In the genomic region with DNA sequence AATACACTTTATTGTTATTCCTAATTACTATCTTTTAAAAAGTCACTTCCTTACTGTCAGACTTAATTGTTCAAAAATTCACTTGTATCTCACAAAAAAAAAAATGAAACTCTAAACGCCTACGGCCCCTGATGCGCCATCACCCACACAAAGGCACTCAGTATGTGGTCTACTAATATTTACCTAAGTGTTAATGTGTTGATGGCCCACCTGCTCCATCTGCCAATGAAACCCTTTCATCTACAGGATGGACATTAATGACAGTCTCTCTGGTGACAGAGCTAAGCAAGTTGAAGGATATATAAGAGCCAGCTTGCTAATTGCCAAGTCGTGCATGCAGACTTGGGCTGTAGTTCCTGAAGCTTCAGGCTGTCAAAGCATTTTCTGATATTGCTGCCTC, we compare ENCODE assay signal across 31 mouse cellular contexts. TPM values are rescaled to one million over a fixed set of nuclear protein-coding genes. Genes with fewer than 3 reads are reported as not detected.
DNase-seq lines count a peak whose midpoint lies in the region; ATAC-seq and TF ChIP-seq lines count a peak whose summit lies in the region.
"Had no signal": no experiment of that assay in that cellular context is flagged by ENCODE, and none has a peak within 500 bp of the region (broad histone marks: within the 10 kb centered on the region; RNA-seq: fewer than 3 reads in every experiment).

Iapp (plus strand) TSS at position 326 of the 400 bp plus-strand sequence.

- no peak within 1 kb of the TSS for H3K27ac ChIP-seq in midbrain, embryonic 11.5 days (ENCODE audit: low read depth, low read length)
- no peak within 1 kb of the TSS for H3K27ac ChIP-seq in midbrain, embryonic 15.5 days
- no peak within 1 kb of the TSS for H3K27ac ChIP-seq in thymus, adult 2 months (ENCODE audit: control insufficient read depth, insufficient read depth, low read length)
- H3K27ac ChIP-seq in intestine, embryonic 15.5 days: no peak within 1 kb of the TSS
- H3K27ac ChIP-seq: embryonic facial prominence, embryonic 10.5 days; embryonic facial prominence, embryonic 13.5 days; forebrain, embryonic 12.5 days; gastrocnemius, adult 2 months; hindbrain, embryonic 12.5 days; hindbrain, embryonic 15.5 days had no signal

- H3K36me3 ChIP-seq in midbrain, embryonic 11.5 days (ENCODE audit: control insufficient read depth, insufficient read depth, low read length): no peaks in the 10 kb centered on the region
- H3K36me3 ChIP-seq in midbrain, embryonic 15.5 days (replicated peaks): no peaks in the 10 kb centered on the region
- no peaks in the 10 kb centered on the region for H3K36me3 ChIP-seq in thymus, adult 2 months (ENCODE audit: control insufficient read depth, insufficient read depth, low read length)
- H3K36me3 ChIP-seq in intestine, embryonic 15.5 days: no peaks in the 10 kb centered on the region
- H3K36me3 ChIP-seq: embryonic facial prominence, embryonic 10.5 days; embryonic facial prominence, embryonic 13.5 days; forebrain, embryonic 12.5 days; hindbrain, embryonic 12.5 days; hindbrain, embryonic 15.5 days had no signal

- no peaks in the 10 kb centered on the region for H3K27me3 ChIP-seq in midbrain, embryonic 11.5 days (ENCODE audit: control insufficient read depth, insufficient read depth, low read length)
- no peaks in the 10 kb centered on the region for H3K27me3 ChIP-seq in midbrain, embryonic 15.5 days (replicated peaks)
- H3K27me3 ChIP-seq in thymus, adult 2 months (ENCODE audit: control insufficient read depth, insufficient read depth, low read length): no peaks in the 10 kb centered on the region
- H3K27me3 ChIP-seq in intestine, embryonic 15.5 days (replicated peaks): no peaks in the 10 kb centered on the region
- H3K27me3 ChIP-seq: embryonic facial prominence, embryonic 13.5 days; forebrain, embryonic 12.5 days; hindbrain, embryonic 12.5 days; hindbrain, embryonic 15.5 days; Patski had no signal

- H3K9ac ChIP-seq in midbrain, embryonic 11.5 days (ENCODE audit: low read length): no peak within 1 kb of the TSS
- no peak within 1 kb of the TSS for H3K9ac ChIP-seq in midbrain, embryonic 15.5 days
- no peak within 1 kb of the TSS for H3K9ac ChIP-seq in intestine, embryonic 15.5 days
- H3K9ac ChIP-seq: embryonic facial prominence, embryonic 13.5 days; forebrain, embryonic 12.5 days; hindbrain, embryonic 12.5 days; hindbrain, embryonic 15.5 days had no signal

- H3K4me2 ChIP-seq in midbrain, embryonic 11.5 days: no peak within 1 kb of the TSS
- H3K4me2 ChIP-seq in midbrain, embryonic 15.5 days: no peak within 1 kb of the TSS
- no peak within 1 kb of the TSS for H3K4me2 ChIP-seq in intestine, embryonic 15.5 days (replicated peaks)
- H3K4me2 ChIP-seq: embryonic facial prominence, embryonic 13.5 days; forebrain, embryonic 12.5 days; heart, embryonic 11.5 days; hindbrain, embryonic 12.5 days; hindbrain, embryonic 15.5 days had no signal

- TF ChIP-seq CTCF in thymus, adult 2 months (IDR thresholded peaks at IDR 0.05; ENCODE audit: borderline replicate concordance, control insufficient read depth, extremely low read depth, insufficient read depth, low read length, poor library complexity): no peak

- DNase-seq in midbrain, embryonic 11.5 days (ENCODE audit: low spot score, missing footprints): no peak
- DNase-seq in thymus, postnatal 0 days (ENCODE audit: low spot score): no peak
- no peak for DNase-seq in thymus, adult 2 months
- DNase-seq in neural tube, embryonic 10.5 days (ENCODE audit: extremely low spot score, low spot score): no peak
- DNase-seq in cerebellum, adult 18-20 months: no peak
- DNase-seq: adrenal gland, postnatal 10 days; adrenal gland, postnatal 36 days; cerebellum, adult 11 months; cerebellum, adult 8-10 months; cerebellum, postnatal 10 days; cerebellum, postnatal 36 days; embryo, embryonic 11 days; gastrocnemius, adult 2 months; gastrocnemius, postnatal 14 days had no signal

- WGBS in midbrain, embryonic 11.5 days: 68% methylated on average over 4 of the region's 4 CpGs
- 67% methylated on average over 4 of the region's 4 CpGs for WGBS in midbrain, embryonic 15.5 days
- 75% methylated on average over 4 of the region's 4 CpGs for WGBS in thymus, adult 2 months
- WGBS in intestine, embryonic 15.5 days: 59% methylated on average over 4 of the region's 4 CpGs

- H3K4me3 ChIP-seq in midbrain, embryonic 11.5 days (ENCODE audit: low read depth, low read length): no peak within 1 kb of the TSS
- H3K4me3 ChIP-seq in midbrain, embryonic 15.5 days: no peak within 1 kb of the TSS
- H3K4me3 ChIP-seq in thymus, adult 2 months (ENCODE audit: control insufficient read depth, insufficient read depth, low read length): no peak within 1 kb of the TSS
- no peak within 1 kb of the TSS for H3K4me3 ChIP-seq in intestine, embryonic 15.5 days (replicated peaks)
- H3K4me3 ChIP-seq: embryonic facial prominence, embryonic 10.5 days; embryonic facial prominence, embryonic 13.5 days; erythroblast, embryonic 14.5 days; forebrain, embryonic 12.5 days; gastrocnemius, adult 2 months; hindbrain, embryonic 12.5 days; hindbrain, embryonic 15.5 days had no signal

- H3K4me1 ChIP-seq in midbrain, embryonic 11.5 days (ENCODE audit: control insufficient read depth, insufficient read depth, low read length): no peaks in the 10 kb centered on the region
- H3K4me1 ChIP-seq in midbrain, embryonic 15.5 days: no peaks in the 10 kb centered on the region
- H3K4me1 ChIP-seq in thymus, adult 2 months (replicated peaks; ENCODE audit: control insufficient read depth, insufficient read depth, low read length): no peaks in the 10 kb centered on the region
- H3K4me1 ChIP-seq in intestine, embryonic 15.5 days (replicated peaks): no peaks in the 10 kb centered on the region
- H3K4me1 ChIP-seq: embryonic facial prominence, embryonic 10.5 days; embryonic facial prominence, embryonic 13.5 days; forebrain, embryonic 12.5 days; hindbrain, embryonic 12.5 days; hindbrain, embryonic 15.5 days had no signal

- no peaks in the 10 kb centered on the region for H3K9me3 ChIP-seq in midbrain, embryonic 11.5 days (ENCODE audit: control insufficient read depth, low read length)
- no peaks in the 10 kb centered on the region for H3K9me3 ChIP-seq in midbrain, embryonic 15.5 days
- no peaks in the 10 kb centered on the region for H3K9me3 ChIP-seq in intestine, embryonic 15.5 days
- H3K9me3 ChIP-seq: embryonic facial prominence, embryonic 10.5 days; embryonic facial prominence, embryonic 13.5 days; forebrain, embryonic 12.5 days; hindbrain, embryonic 12.5 days; hindbrain, embryonic 15.5 days had no signal

- TF ChIP-seq POLR2A in thymus, adult 2 months (IDR thresholded peaks at IDR 0.05; ENCODE audit: control insufficient read depth, extremely low read depth, insufficient read depth, low read length, poor library complexity): no peak

- peak; percentile 67 for ATAC-seq in midbrain, embryonic 11.5 days (ENCODE audit: low FRiP score)
- no peak for ATAC-seq in midbrain, embryonic 15.5 days (replicated peaks)
- no peak for ATAC-seq in intestine, embryonic 15.5 days
- ATAC-seq: CD4-positive, CD25-positive, alpha-beta regulatory T cell, adult 4 months; forebrain, embryonic 16.5 days; Patski had no signal

RNA-seq across cellular contexts. Expression of gene Iapp, which starts in this region (rescaled TPM):
- polyA plus RNA-seq in midbrain, embryonic 11.5 days (2014; fragmentation: Nextera tagmentation; extraction: Ambion mirVana): 2.3 and 3.6 TPM in 2 replicates
- 0.36 TPM in 1 of 2 replicates, not detected in the other for polyA plus RNA-seq in midbrain, embryonic 15.5 days (2015; fragmentation: Nextera tagmentation; extraction: Ambion mirVana)
- polyA plus RNA-seq in thymus, postnatal 0 days (2015; fragmentation: Nextera tagmentation; extraction: Ambion mirVana): 11.7 and 14.6 TPM in 2 replicates
- 4.0 and 6.6 TPM in 2 replicates for polyA plus RNA-seq in thymus, adult 2 months (2012; rRNA removed)
- polyA plus RNA-seq in intestine, embryonic 15.5 days (2015; fragmentation: Nextera tagmentation; extraction: Ambion mirVana): 54.1 and 76.2 TPM in 2 replicates
- polyA plus RNA-seq: C2C12; CD4-positive, CD25-positive, alpha-beta regulatory T cell, adult 4 months; cortical plate, adult 2 months; embryonic facial prominence, embryonic 13.5 days; erythroblast, embryonic 14.5 days; forebrain, embryonic 16.5 days; frontal cortex, adult 2 months; heart, embryonic 11.5 days; heart, embryonic 14.5 days; heart, postnatal 0 days; hindbrain, embryonic 15.5 days had no signal
